Mouse (Mus musculus): ENCODE measurements around the gene Spata13.
A peak's percentile ranks its signal among the peaks of the same experiment; 100 is the strongest.

Spata13 gene

DNA sequence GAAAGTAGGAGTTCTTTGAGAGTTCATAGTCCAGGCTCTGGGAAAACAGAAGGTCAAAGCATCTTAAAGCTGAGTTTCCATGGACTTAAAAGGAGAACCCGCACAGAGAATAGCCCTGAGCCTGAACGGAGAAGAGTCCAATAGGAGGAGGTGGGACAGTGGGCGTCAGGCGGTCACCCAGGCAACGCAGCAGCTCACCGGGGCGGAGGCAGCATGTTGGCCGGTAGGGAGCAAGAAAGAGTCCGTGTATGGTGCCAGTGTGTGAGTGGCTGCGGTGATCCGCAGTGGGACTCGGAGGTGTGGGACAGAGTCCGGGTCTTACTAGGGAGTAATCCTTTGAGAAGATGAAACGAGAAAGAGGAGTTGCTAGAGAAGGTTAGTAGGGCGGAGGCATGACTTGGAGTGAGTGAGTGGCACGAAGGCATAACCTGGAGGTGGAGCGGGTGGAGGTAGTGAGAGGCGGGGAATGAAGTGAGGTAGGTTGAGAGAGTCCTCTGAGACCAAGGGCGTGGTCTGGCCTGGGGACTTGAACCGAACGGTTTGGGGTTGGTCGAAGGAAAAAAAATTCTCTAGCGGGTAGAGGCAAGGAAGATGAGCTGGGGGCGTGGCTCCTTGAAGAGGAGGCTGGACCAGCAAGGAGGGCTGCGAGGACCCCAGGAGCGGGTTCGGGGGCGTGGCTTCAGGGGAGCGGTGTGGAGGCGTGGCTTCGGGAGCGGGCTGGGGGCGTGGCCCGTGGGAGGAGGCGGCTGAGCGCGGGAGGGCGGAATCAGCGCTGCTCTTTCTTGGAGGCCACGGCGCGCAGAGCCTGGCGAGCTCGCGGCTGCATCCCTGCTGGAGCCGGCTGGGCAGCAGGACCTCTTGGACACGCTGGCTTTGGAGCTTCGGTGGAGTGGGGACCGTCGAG lies at the start of gene Spata13:
Gene Spata13, plus strand, starts transcription at position 41 of the 904 bp plus-strand sequence.
- DNase-seq (ENCODE audit: low spot score in 2 of 2) = peak; percentile 24 to 51

DNA sequence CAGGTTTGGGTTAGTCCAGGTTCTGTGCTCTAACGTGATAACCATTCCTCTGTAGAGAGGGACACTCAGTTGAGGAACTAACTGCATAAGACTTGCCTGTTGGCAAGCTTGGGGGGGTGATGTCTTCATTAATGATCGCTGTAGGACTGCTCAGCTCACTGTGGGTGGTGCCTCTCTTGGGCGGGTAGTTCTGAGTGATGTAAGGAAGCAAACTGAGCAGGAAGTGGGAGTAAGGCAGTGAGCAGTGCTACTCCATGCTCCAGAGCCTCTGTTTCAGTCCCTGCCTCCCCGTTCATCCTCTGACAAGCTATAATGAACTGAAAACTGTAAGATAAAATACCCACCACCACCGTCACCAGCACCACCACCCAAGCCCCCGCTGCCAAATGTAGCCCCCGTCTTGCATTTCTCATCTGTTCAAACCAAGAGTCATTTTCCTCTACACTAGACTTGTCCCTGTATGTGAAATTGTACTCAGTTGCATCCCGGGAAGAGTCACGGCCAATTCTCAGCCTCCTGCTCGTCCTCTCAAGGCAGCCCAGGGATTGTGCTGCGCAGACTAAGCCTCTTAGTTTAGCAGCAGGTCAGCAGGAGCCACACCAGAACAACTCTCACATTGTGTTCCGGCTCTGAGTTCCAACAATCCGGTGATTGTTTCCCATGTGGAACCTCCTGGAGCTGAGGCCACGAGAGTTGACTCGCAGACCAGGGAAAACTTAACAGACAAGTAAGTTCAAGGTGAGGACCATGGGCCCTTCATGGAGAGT lies 46.9 kb upstream of the Spata13 start:
- no peak for DNase-seq (ENCODE audit: low spot score in 2 of 2)

DNA sequence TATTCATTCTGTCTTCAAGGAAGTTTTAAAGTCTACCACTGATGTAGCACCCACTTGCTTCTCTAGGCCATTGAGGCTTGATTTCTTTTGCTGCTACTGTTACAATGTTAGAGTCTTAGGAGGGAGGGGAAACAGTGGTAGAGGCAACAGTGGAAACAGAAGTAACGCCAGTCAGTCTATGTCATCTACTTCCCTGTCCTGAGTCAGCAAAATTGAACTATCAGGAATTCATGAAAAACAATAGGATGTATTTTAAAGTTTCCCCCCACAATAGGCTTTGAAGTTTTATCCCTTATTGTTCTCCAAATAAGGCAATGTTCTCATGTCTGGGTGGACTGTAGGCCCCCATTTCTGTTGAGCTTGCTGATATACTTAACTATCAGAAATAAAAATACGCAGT lies 44.8 kb upstream of the Spata13 start:
- no peak for DNase-seq (ENCODE audit: low spot score in 2 of 2)

DNA sequence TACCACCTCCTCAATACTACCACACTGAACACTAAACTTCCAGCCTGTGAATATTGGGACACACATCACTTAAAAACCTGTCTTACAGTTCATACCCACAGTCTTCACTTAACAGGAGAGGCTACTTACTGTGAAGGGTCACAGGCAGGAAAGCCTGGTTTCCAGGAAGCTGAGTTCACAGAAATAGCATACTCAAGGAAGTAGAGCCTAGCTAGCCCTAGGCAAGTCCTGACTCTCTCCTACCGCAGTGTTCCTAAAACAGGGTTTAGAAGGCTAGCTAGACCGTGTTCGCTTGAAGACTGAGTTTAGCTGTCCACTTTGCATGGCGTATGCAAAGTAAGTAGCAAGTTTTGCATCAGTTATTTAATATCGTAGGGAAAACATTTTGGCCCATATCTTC lies 41.5 kb upstream of the Spata13 start:
- no peak for DNase-seq (ENCODE audit: low spot score in 2 of 2)

DNA sequence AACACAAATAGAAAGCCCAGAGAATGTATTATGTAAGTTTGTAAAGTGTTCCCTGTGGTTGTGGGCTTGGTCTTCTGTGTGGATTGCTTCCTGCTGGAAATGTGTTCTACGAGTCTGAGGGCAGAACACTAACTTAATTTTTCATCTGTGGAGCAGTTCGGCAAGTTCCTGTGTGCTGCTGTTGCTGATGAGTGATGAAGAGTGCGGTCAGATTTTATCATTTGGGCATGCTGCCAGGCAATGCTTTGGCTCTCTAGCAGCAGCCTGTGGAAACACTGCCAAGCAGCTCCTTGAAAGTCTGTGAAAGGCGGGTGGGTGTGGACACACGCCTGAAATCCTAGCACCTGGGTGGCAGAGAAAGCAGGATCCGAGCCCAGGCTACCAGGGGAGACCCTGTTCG lies 41.0 kb upstream of the Spata13 start:
- no peak for DNase-seq (ENCODE audit: low spot score in 2 of 2)

DNA sequence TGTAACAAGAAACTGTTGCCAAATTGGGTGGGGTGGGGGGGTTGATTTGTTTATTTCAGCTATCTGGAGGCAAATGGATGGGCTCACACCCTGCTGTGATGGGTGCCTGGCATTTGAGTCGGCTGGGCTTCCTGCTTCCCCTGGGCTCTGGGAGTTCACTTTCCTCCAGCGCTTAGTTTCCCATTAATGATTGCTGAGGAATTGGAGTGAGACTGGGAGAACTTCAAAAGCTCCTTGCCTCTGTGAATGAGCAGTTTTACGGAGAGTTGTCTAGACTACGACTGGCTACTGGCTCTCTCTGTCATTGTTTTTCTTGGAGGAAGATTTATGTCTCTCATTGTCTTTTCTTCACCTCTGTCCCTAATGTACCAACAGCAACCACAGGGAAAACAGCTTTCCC lies 36.2 kb upstream of the Spata13 start:
- no peak for DNase-seq (ENCODE audit: low spot score in 2 of 2)

DNA sequence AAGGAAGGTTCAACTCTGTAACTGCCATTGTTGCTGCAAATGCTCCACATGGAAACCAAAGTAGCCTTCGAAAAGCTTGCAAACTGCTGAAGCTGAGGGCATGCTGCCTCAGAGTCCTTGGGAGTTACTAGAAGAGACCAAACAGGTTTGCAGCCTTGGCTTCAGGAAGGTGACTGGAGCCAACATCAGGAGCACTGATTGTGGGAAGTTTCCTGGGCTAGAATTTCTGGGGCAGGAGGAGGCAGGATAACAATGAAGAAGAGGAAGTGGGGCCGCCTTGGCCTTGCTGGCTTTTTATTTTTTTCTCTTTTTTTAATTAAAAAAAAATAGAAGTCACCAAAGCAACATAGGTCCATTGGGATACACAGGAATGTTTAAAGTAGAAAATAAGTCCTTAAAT lies 34.8 kb upstream of the Spata13 start:
- no peak for DNase-seq (ENCODE audit: low spot score in 2 of 2)

DNA sequence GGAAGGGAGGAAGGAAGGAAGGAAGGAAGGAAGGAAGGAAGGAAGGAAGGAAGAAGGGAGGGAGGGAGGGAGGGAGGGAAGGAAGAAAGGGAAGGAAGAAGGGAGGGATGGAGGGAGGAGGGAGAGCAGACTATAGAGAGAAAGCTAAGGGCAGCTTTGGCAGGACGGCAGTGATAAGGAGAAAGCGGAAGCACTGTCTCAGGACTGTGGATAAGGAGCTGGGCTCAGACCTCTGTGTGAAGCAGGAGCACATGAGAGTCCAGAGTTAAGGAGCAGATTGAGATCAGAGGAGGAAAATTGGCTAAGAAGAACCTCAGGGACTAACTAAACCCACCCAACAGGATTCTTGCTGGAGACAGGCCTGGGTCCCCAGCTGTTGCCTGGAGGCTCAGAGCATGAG lies 28.2 kb upstream of the Spata13 start:
- no peak for DNase-seq (ENCODE audit: low spot score in 2 of 2)

DNA sequence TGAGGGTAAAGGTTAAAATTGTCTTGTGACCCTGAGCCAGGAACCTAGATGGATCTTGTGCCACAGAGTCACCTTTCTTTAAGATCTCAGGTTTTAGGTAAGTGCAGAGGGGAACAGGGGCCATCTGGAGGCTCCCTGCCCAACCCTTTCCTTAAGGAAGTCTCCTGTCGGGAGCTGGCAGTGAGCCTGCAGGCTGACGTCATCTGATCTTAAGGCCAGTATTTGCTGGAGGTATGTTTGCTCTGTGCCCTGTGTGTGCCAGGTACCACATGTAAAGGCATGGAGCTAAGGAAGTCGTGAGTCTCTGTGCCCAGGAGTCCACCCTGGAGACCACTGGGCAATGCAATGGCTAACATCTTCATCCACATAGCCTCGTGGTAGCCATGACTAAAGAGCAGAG lies 27.6 kb upstream of the Spata13 start:
- no peak for DNase-seq (ENCODE audit: low spot score in 2 of 2)

DNA sequence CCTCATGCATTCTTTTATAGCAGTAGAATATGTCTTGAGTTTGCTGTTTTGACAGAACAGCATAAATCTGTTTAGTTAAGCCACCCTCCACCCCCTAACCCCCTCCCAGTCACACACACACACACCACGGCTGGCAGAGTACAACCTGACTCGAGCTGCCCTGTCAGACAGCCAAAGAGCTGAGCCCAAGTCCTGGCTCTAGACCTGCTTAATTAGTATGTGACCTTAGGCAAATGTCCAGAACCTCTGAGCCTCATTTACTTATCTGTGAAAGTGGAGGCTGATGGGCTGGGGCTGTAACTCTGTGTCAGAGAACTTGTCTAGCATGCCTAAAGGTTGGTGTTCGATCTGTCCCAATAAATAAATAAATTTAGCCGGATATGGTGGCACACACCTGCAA lies 26.1 kb upstream of the Spata13 start:
- no peak for DNase-seq (ENCODE audit: low spot score in 2 of 2)

DNA sequence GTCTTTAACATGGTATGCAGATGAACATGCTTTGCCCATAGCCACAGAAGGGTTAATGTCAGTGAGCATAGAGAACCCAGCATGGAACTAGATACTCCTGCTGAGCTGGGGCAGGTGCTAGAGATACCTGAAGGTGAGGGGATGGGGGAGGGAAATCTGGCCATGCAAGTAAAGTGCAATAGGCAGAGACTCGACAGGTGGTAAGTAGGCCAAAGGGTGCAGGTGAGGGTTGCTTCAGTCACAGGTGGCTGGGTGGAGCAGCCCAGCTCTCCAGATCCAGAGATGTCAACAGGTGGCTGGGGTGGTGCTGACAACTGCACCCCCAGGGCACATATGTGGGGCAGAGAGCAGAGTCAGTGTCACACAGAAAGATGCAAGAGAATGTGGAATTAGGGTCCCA lies 24.6 kb upstream of the Spata13 start:
- DNase-seq (ENCODE audit: low spot score in 2 of 2) = no peak

DNA sequence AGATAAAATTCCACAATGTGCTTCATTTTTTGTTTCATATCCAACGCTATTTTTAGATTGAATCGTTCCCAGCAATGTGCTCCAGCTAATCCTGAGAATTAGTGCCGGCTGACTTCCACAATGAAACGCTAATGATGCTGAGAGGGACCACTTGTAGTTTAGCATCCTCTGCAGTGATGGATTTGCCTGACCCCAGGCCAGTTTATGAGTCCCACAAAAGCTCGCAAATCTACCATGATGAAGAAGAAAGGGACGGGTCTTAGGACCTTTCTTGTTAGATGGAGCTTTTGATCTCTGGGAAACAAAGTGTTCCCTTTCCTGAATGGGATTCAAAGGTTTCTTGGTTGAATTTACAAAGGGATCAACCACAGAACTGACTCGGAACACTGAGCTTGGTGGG lies 21.1 kb upstream of the Spata13 start:
- DNase-seq (ENCODE audit: low spot score in 2 of 2) = no peak

DNA sequence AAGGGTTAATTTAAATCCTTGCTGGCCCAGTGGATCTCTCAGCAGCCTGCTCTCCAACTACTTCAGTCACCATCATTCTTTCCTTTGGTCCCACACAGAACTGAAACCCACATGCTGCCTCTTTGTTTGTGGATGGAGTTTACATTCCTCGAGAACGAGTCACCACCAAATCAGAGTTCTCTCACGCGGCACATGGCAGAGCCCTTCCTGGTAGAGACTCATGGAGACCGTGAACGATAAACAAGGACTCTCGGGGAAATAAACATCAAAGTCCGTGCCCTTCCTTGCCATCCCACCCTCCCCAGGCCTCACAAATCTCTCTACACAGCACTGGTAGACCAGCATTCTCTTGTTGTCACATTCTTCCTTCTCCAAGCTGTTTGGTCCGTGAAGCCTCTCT lies 12.7 kb upstream of the Spata13 start:
- DNase-seq (ENCODE audit: low spot score in 2 of 2) = no peak

DNA sequence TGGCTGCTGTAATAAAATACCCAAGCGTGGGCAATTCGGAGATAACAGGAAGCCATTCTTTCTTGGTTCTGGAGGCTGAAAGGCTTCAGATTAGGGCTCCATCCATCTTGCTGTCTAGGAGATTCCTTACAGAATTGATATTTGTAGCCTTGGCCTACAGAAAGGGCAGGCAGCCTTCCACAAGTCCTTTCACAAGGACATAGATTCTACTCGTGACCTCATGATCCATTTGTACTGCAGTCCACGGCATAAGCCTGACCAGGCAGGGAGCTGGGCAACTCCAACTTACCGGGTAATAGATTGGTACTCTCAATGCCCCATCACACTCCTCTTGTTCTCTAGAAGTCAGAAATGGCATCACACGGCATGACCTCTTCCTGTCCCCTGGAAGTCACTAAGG lies 8.3 kb upstream of the Spata13 start:
- DNase-seq (ENCODE audit: low spot score in 2 of 2) = no peak

DNA sequence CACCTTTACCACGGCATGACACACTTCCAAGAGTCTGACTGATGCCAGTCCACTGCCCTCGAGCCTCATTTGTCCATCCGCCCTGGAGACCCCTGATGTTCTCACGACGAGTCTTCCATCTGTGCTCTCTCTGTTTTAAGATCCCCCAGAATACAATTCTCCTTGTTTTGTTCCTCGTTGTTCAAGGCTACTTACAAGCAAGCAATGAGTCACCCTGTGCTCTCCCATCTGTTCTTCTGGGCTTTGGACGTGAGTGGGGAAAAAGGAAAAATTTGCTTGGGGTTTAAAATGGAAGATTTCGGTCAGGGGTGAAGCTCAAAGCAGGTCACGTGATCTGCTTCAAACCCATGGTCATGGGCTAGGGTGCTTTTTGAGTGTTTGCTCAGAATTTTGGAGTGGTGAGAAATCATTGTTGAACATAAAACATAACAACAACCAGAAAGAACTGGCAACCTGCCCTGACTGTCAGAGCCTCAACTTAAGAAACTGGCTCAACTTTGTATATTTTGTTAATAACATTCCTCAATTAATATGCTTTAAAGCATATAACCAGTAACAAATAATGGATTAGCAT lies 3.8 kb upstream of the Spata13 start:
- DNase-seq (ENCODE audit: low spot score in 2 of 2) = no peak

DNA sequence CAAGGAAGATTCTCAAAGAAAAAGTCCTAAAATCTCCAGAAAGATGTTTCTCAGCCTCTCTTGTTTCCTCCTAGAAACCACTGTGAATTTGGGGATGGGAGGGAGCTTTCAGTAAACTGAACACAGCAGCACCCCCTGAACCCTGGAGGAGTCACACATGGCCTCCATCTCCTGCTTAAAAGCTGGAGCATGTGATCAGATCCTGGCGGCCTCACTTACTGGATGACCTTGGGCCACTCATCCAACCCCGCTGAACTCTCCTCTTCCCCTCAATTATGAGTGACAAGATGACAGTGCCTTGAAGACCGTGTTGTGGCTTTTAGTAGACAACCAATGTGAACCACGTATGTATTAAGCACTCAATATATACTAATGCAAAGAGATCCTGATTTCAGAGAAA lies 2.8 kb upstream of the Spata13 start:
- DNase-seq (ENCODE audit: low spot score in 2 of 2) = no peak

DNA sequence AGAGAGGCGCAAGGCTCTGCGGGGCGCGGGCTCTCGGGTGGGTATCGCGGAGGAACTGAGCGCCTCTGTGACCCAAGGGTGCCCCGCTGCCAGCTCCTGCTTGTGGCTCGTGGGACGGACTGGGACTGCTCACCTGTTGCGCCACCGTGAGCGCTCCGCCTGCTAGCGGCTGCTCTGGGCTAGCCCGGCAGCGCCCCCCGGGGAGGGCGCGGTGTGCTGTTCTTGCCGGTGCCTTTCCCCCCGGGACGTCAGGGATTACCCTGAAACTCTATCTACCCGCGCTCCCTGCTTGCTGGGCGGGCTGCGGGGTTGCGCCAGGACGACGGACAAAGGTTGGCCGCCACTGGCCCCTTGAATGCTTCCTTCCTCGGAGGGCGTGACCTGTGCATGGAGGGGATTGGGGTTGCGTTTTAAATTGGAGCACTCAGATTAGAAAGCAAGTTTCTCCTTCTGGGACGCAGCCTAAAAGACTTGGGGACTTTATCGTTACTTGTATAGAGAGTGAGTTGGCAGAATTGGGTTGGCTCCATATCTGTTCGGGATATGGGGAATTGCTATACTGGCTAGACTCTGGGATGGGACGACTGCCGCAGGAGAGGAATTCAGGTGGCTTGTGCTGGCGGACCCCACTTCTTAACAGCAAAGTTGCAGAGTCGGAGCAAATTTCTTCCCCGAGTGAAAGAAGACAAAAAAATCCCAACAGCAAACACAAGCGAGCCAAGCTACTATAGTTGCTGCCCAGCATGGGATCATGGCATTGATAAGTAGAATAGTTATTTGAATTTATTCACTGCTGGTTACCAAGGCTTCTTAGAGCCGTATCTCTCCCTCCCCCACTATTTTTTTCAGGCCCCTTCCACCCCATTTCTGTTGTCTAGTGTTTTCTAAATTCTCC lies 1.3 kb downstream of the Spata13 start:
- no peak for DNase-seq (ENCODE audit: low spot score in 2 of 2)

DNA sequence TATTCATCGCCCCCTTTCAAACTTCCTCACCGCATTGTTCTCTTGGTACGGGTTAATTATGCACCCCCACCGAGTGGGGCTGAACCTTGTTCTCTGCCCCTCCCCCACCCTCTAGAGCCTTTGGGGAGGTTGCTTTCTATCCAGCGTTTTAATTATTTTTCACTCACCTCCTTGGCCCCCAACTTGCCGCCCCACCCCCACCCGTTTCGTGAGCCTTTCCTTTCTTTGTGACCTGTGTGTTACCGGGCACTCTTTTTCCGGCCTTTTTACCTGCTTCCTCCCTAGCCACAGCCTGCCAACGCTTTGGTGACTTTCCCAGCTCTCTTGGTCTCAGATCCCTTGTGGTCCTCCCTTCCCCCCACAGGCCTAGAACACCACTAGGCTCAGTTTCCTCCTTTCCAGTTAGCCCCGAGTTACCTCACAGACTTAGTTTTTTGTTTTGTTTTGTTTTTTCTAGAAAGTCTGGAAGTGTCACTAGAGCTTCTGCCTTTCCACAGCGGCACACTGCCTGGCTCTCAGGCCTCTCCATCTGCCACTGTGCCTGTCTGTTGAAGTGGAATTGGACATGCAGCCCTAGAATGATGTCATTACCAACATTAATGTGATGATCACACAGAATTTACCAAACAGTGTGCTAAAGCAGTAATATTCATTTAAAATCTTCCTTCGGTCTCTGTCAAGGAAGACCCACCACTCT lies 2.3 kb downstream of the Spata13 start:
- no peak for DNase-seq (ENCODE audit: low spot score in 2 of 2)

DNA sequence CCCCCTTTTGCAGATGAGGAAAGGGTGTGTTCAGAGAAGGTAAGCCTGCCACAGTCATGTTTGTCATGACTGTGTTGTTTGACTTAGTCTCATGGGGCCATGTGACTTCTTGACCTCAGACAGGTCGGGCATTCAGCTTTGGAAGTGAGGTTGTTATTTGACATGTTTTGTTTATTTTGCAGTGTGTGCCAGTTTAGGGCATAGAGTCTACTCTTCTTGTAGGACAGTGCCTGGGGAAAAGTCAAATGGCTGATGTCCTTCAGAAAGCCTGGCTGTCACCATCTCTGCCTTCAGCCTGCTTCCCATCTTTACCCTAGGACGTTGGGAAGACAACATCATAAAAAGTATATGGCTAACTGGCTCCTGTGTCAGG lies 2.8 kb downstream of the Spata13 start:
- no peak for DNase-seq (ENCODE audit: low spot score in 2 of 2)

DNA sequence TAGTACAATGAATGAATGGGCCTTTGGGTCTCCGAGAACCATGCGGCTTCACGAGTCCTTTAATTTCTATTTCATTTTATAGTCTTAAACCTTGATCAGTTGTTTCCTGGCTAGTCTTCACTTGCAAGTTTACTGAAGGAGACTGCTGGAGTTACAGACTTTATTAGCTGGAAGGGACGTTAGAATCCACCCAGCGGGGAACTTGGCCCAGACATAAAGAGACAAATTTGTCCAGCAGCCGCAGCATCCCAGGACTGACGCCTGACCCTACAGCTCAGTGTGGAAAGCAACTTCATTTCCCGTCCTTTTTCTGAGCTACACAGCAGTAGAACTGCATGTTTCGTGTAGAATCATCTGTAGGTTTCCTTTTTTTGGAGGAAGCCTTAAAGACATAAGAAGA lies 3.2 kb downstream of the Spata13 start:
- DNase-seq (ENCODE audit: low spot score in 2 of 2) = no peak

DNA sequence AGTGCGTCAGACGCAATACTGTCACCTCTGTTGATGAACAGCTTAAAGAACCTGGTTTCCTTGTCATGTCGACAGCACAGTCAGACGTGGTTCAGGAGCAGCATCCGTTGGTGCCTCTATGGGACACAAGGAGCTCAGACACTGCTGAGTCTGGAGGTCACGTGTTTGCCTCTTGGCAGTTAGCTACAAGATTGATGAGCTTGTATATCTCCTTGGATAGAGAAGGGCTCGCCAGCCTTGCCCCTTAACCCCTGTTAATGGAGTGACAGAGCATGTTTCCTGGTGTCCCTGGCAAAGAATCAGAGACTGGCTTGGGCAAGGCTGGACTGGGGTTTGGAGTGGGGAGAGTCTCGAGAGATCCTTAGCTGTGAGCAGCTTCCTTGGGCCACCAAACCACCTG lies 4.4 kb downstream of the Spata13 start:
- no peak for DNase-seq (ENCODE audit: low spot score in 2 of 2)
